Mouse (Mus musculus) lung, embryonic 14.5 days (tissue): ENCODE data around the gene Vax1. TPM values are rescaled to one million over a fixed set of nuclear protein-coding genes. Genes with fewer than 3 reads are reported as not detected.
A peak's percentile ranks its signal among the peaks of the same experiment; 100 is the strongest.

Source experiments
- ATAC-seq: fragments of 200-750 bp; cut with Nextera tagmentation; 2 replicates; pipeline ENCODE4 v1.8.0; 2017; ENCODE audit warnings: mild to moderate bottlenecking, moderate TSS enrichment, moderate library complexity; ENCODE audit not compliant: insufficient read depth
- DNase-seq: peaks from one replicate; pipeline ENCODE4 v3.0.0-alpha.2; 2015
- H3K27ac ChIP-seq: fragments of 300-500 bp; sonication (generic); 2 replicates; pipeline ENCODE4 v1.5.1; 2014; ENCODE audit warnings: low read depth, mild to moderate bottlenecking, moderate library complexity
- H3K27me3 ChIP-seq: fragments of 300-500 bp; sonication (generic); 2 replicates; pipeline ENCODE4 v1.6.1; 2014; ENCODE audit warnings: low read length, control low read depth; ENCODE audit not compliant: insufficient read depth
- H3K36me3 ChIP-seq: fragments of 300-500 bp; sonication (generic); 2 replicates; pipeline ENCODE4 v1.6.1; 2014; ENCODE audit warnings: control low read depth; ENCODE audit not compliant: insufficient read depth
- H3K4me1 ChIP-seq: fragments of 300-500 bp; sonication (generic); 2 replicates; pipeline ENCODE4 v1.6.1; 2014; ENCODE audit warnings: antibody characterized with exemption, control low read depth; ENCODE audit not compliant: insufficient read depth
- H3K4me2 ChIP-seq: fragments of 300-500 bp; sonication (generic); 2 replicates; pipeline ENCODE4 v1.6.1; 2014; ENCODE audit warnings: mild to moderate bottlenecking
- H3K4me3 ChIP-seq: fragments of 300-500 bp; sonication (generic); 2 replicates; pipeline ENCODE4 v1.5.1; 2014; ENCODE audit warnings: low read depth, low read length
- H3K9ac ChIP-seq: fragments of 300-500 bp; sonication (generic); 2 replicates; pipeline ENCODE4 v1.6.1; 2014
- H3K9me3 ChIP-seq: fragments of 300-500 bp; sonication (generic); 2 replicates; pipeline ENCODE4 v1.6.1; 2016; ENCODE audit warnings: low read depth, low read length, control low read depth
- CTCF ChIP-seq: IDR thresholded peaks from 2 replicates; pipeline ENCODE4 v1.5.1; 2016; ENCODE audit warnings: antibody characterized with exemption, low read depth
- WGBS: fragments of 180-500 bp; shearing (Covaris S2); extraction: QIAGEN DNeasy Blood & Tissue Kit; methylation state at CpG from one replicate; pipeline ENCODE4 v1.1.7; 2014; 5-methylcytosine and 5-hydroxymethylcytosine counted together
- polyA plus RNA-seq: library from polyadenylated mRNA; unstranded; fragments of >200 nt; fragmentation: Nextera tagmentation; extraction: Ambion mirVana; gene quantifications from 2 replicates; pipeline ENCODE4 v1.2.1, GENCODE M21; 2014

Vax1 gene
- polyA plus RNA-seq, 1 experiment from 2014 or later = not detected

DNA sequence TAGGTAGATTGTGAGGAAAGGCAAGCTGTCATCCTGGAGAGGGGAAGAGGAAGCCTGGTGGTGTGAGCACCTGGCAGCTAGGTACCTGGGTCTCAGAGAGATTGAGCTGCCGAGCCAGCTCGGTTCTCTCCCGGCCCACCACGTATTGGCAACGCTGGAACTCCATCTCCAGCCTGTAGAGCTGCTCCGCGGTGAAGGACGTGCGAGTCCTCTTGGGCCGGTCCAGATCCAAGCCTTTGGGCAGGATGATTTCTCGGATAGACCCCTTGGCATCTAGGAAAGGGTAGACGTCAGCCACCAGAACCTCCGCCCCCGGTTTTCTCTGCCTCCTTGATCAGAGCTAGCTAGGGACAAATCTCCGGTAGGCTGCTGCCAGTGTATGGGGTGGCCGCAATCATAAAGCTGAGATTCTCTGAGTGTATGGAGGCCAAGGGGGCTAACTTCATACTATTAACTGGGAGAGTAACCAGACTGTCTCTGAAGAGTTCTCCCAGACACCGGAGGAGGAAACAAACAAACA is 1.4 kb downstream of the Vax1 start:
- WGBS = 3% methylated on average over 17 of the region's 17 CpGs
- no peak overlapping the region for H3K4me3 ChIP-seq
- peaks cover 99% of the 10 kb centered on the region for H3K27me3 ChIP-seq
- H3K4me1 ChIP-seq = no peaks in the 10 kb centered on the region; the same call in 1 of the 2 replicates
- H3K36me3 ChIP-seq = no peaks in the 10 kb centered on the region
- no peak for TF ChIP-seq CTCF
- H3K27ac ChIP-seq = no peak overlapping the region
- DNase-seq (no peak), ATAC-seq (no peak)
- no peaks in the 10 kb centered on the region for H3K9me3 ChIP-seq
- H3K9ac ChIP-seq = no peak overlapping the region
- H3K4me2 ChIP-seq = no peak overlapping the region

DNA sequence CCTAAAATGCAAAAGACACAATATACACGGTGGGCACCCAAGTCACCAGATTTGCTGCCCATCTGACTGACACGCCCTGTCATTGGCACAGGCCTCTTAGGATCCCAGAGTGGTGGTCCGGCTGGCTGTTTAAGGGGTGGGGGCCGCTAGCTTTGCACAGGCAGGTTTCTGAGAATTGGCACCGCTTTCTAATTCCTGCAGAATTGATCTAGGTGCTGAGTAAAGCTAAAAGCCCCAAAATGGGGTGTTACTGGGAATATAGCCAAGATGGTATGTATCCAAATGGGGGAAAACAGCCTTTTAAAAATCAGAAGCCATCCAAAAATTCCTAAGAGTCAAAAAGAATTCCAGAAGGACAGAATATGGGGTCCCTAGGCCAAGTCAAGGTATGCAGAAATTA is 2.0 kb downstream of the Vax1 start:
- no peak for TF ChIP-seq CTCF
- Histone ChIP-seq H3K4me2 (no peak overlapping the region), H3K9ac (no peak overlapping the region), H3K4me3 (no peak overlapping the region), H3K27ac (no peak overlapping the region), H3K27me3 (peaks cover 99% of the 10 kb centered on the region), H3K36me3 (no peaks in the 10 kb centered on the region), H3K4me1 (no peaks in the 10 kb centered on the region; the same call in 1 of the 2 replicates), H3K9me3 (no peaks in the 10 kb centered on the region)
- ATAC-seq (no peak), DNase-seq (no peak)
- 23% methylated on average over 5 of the region's 5 CpGs for WGBS

DNA sequence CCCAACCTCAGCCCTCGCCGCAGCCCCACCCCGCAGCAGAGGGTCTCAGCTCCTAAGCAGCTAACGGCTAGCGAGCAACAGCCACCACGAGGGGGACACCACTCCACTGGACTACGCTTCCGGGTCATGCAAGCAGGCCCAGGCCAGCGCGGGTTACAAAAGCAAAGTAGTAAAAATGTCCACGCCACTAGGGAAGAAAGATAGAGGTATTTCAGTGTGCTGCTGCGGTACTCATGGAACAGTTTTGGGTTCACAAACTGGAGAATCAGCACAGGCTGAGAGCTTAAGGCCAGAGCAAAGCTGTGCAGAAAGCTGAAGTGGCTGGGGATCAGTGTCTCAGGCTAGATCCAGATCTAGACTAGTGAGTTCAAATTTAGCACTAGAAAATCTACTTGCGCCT is 3.0 kb downstream of the Vax1 start:
- no peaks in the 10 kb centered on the region; the same call in 1 of the 2 replicates for H3K4me1 ChIP-seq
- ATAC-seq = no peak
- H3K36me3 ChIP-seq = no peaks in the 10 kb centered on the region
- H3K4me2 ChIP-seq = peak overlapping the region; percentile 67
- H3K4me3 ChIP-seq = peak overlapping the region; percentile 36
- TF ChIP-seq CTCF = peak; percentile 28; the same call in 1 of the 2 replicates
- no peaks in the 10 kb centered on the region for H3K9me3 ChIP-seq
- H3K9ac ChIP-seq = no peak overlapping the region
- peak; percentile 38 for DNase-seq
- H3K27me3 ChIP-seq = peaks cover 99% of the 10 kb centered on the region
- 4% methylated on average over 13 of the region's 13 CpGs for WGBS
- no peak overlapping the region for H3K27ac ChIP-seq

DNA sequence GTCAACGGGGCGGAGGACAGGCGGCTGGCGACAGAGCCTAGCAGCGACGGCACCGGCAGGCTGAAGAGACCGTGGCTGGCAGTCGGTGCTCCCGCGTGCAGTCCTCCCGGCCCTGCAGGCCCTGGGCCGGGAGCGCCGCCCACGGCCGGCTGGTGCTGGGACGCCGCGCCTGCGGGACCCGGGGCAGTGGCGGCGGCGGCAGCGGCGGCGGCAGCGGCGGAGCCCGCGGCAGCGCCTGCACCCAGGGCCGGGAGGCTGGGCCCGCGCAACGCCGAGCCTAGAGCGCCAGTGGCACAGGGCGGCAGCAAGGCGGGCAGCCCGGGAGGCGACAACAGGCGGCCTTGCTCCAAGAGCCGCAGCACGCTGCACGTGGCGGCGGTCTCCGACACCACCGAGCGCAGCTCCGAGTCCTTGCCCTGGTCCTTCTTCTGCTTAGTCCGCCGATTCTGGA is 3.5 kb downstream of the Vax1 start:
- ATAC-seq = peak; percentile 48

DNA sequence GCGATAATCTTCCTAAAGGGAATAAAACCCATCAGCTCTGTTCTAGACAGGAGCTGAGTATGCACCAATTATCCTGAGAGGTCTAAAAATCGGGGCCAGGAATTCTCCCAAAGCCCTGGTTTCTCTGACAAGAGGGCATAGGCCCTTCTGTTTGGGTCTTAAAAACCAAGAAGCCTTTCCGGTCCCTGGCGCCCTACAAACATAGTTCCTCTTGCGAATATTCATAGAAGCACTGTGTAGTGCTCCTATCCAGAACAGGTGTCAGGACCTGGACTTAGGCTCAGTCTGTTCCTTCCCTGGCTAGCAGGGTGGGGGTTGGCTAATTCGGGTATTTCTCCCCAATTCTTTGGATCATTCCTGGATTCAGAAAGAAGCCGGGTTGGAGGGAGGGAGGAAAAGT is 4.3 kb downstream of the Vax1 start:
- peak overlapping the region; percentile 36; the same call in 1 of the 2 replicates for H3K4me3 ChIP-seq
- no peaks in the 10 kb centered on the region for H3K9me3 ChIP-seq
- H3K4me1 ChIP-seq = no peaks in the 10 kb centered on the region; the same call in 1 of the 2 replicates
- no peaks in the 10 kb centered on the region for H3K36me3 ChIP-seq
- no peak overlapping the region for H3K27ac ChIP-seq
- peaks cover 97% of the 10 kb centered on the region for H3K27me3 ChIP-seq
- ATAC-seq = no peak
- 4% methylated on average over 7 of the region's 7 CpGs for WGBS
- no peak overlapping the region for H3K4me2 ChIP-seq
- TF ChIP-seq CTCF = no peak
- no peak for DNase-seq
- H3K9ac ChIP-seq = no peak overlapping the region

More for the DNA sequence above, 3.5 kb downstream of the Vax1 start:
- no peak for TF ChIP-seq CTCF
- peak; percentile 55 for DNase-seq
- Histone ChIP-seq H3K27ac (no peak overlapping the region), H3K4me1 (no peaks in the 10 kb centered on the region; the same call in 1 of the 2 replicates), H3K27me3 (peaks cover 99% of the 10 kb centered on the region), H3K4me2 (peak overlapping the region; percentile 67), H3K9me3 (no peaks in the 10 kb centered on the region), H3K36me3 (no peaks in the 10 kb centered on the region), H3K4me3 (peak overlapping the region; percentile 36), H3K9ac (0 out of 2 replicates have a peak overlapping the region, but pooled peaks have one; percentile 13)
- under 1% methylated on average over 55 of the region's 55 CpGs for WGBS

DNA sequence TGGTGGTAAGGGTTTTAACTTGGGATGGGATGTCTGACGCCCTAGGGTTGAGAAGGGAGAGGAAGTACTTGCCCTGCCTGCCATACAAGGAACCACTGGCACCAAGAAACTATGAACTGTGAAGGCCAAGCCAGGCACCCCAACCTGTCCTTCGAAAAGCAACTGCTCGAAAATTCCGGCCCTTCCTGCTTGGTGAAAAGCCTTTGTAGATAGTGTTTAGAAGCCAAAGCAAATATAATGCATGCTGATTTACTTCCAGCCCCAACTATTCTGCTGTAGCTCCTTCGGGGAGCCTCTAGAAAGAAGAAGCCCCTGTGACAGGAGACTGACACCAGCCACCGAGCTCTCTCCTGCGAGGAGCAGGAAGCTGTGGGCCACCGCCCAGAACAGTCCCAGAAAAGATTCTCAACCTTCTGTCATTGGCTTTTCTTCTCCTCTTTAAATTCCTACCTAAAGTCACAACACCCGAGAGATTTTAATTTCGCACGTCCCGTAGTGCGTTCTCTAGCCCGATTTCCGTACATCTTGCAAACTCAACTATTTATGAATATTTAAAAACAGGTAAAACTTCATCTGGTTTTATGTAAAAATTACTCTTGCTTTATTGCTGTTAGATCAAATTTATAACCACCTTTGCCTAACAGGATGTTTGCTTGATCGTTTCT is 4.8 kb downstream of the Vax1 start:
- no peak overlapping the region for H3K27ac ChIP-seq
- no peak overlapping the region for H3K9ac ChIP-seq
- H3K4me2 ChIP-seq = no peak overlapping the region
- H3K27me3 ChIP-seq = peaks cover 92% of the 10 kb centered on the region
- H3K36me3 ChIP-seq = no peaks in the 10 kb centered on the region
- WGBS = 9% methylated on average over 16 of the region's 16 CpGs
- no peak for DNase-seq
- ATAC-seq = no peak
- TF ChIP-seq CTCF = no peak
- no peak overlapping the region for H3K4me3 ChIP-seq
- no peaks in the 10 kb centered on the region for H3K9me3 ChIP-seq
- H3K4me1 ChIP-seq = no peaks in the 10 kb centered on the region; the same call in 1 of the 2 replicates

DNA sequence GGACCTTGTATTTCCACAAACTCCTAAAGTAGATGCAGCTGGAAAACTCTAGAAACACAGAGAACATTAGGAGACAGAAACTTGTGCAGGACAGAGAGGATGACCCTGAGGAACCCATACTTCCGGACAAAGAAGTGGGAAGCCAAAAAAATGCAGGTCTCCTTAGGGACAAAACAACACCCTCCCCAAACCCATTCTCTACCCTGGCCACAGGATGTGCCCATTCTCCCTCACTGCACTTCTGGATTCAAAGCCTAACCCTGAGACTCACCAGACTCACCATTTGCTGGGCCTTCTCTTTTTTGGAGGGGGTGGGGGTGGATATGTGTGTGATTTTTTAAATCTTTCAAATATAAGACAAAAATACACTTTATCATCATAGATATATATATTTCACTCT is 5.7 kb downstream of the Vax1 start:
- WGBS = 17% methylated on average over 1 of the region's 1 CpGs
- no peak overlapping the region for H3K4me3 ChIP-seq
- H3K36me3 ChIP-seq = no peaks in the 10 kb centered on the region
- ATAC-seq = no peak
- TF ChIP-seq CTCF = no peak
- H3K4me1 ChIP-seq = no peaks in the 10 kb centered on the region
- H3K27me3 ChIP-seq = peaks cover 84% of the 10 kb centered on the region
- H3K9me3 ChIP-seq = no peaks in the 10 kb centered on the region
- DNase-seq = no peak
- no peak overlapping the region for H3K4me2 ChIP-seq
- no peak overlapping the region for H3K9ac ChIP-seq
- no peak overlapping the region for H3K27ac ChIP-seq
